Mouse (Mus musculus) adrenal gland, adult 10 weeks (tissue): ENCODE results near the gene Gm49337. TPM values are rescaled to one million over a fixed set of nuclear protein-coding genes. Genes with fewer than 3 reads are reported as not detected.

ENCODE experiments used
- polyA plus RNA-seq: library from polyadenylated mRNA; stranded (reverse); fragments of 350-450 nt; fragmentation: Illumina TruSeq; extraction: RNeasy Lipid Tissue Mini Kit (QIAGEN cat#74804); gene quantifications from one replicate; pipeline ENCODE4 v1.2.3, GENCODE M21; 2014; ENCODE audit warnings: low read depth, low replicate concordance

Gene Gm49337
- polyA plus RNA-seq: 6.3 TPM

GRCm38 (mm10) chr4:116173072-116173471, at the start of gene Gm49337, which contains the start of gene 1700042G07Rik:
Gene Gm49337 (plus strand): TSS chr4:116173384.
Gene 1700042G07Rik (plus strand): TSS chr4:116173372.

DNA sequence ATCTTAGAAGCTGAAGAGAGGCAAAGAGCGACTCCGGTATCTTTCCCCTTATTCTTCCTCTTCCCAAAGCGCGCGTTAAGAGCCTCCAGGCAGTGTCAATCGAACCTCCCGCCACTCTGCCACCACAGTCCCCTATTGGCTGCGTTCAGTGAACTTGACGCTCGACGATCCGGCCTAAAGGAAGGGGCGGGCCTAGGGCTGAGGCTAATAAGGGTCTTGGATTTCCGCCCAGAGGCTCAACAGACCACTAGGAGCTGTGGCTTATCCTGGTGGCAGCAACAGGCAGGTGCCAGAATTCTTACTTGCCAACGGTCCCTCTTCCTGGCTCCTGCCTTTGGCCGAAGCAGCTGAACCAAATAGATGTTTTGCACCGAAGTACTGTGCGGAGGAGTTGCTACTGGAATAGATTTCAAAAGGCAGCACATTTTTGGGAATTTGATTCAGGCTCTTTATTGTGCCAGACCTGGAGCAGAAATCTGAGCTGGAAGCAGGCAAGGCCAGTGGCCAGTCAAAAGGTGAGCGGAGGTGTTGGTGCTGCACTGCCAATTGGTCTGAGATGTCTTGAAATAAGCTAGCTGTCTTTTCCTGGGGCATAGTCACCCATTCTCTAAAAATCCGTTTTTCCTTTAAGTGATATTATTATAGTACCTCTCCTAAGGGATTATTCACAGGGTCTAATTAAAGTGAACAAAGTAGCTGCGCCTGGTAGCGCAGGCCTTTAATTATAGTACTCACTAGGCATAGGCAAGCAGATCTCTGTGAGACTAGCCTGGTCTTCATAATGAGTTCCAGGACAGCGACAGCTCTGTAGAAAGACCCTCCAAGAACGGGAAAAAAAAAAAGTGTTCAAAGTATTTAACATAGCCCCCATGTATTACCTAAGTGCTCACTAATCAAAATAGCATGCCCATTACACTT, 49.3 kb upstream of the Gm49337 start, which contains the start of the genes Rad54l and Pomgnt1:
Rad54l (minus strand) TSS at position 89 of the 918 bp plus-strand sequence.
Pomgnt1 (plus strand) TSS at position 239 of the 918 bp plus-strand sequence.

GRCm38 (mm10) chr4:116151238-116151637, 21.9 kb upstream of the Gm49337 start, which contains the start of gene Lurap1:
Gene Lurap1 (minus strand): TSS chr4:116151338.

DNA sequence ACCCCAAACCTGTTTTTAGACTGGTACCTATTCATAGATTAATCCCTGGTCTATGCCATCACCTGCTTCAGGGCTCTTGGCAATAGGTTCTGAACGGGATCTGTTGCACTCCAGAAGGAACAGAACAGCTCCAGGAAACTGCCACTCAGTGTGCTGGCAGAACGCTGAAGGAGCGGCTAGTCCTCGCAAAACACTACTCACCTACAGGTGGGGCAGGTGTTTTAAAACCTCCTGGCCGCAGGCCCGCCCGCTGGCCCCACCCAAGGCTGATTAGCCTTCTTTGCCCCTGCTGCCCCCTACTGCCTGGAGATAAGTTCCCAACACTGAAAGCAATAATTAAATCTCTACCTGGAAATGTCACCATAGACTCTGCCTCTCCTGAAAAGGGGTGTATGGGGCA, 5.8 kb upstream of the Gm49337 start, which contains the start of gene Tspan1:
Tspan1 (minus strand) TSS at position 198 of the 400 bp plus-strand sequence.

DNA sequence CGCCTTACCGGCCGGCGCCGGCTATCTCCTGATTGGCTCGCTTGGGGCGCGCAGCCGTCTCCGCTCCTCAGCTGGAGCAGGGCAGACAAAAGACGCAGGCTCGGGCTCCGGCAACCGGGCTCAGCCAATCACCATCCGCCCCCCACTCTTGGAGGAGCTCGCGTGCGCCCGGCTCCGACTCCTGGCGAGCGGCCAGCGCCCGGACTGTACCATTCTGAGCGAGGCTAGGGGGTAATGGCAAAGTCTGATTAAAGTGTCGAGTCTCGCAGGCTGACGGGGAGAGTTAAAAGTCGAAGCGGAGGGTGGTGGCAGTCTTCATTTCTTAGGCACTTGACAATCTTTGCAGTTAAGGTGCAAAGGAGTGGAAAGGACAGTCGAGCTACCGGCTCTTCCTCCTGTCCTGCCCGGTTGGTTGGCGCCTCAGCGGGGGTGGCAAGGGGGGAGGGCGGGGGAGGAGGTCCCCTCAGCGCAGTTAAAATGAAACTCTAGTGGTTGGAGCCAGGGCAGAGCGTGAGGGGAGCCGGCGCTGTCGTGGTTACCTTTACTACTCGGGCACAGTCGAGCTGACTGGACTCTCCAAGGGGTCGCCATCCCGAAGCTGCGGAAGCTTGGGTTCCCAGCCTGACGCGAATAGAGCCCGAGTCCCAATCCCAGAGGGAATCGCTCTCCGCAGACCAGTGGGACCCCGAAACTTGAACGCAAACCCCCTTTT, 48.1 kb downstream of the Gm49337 start, which contains the start of gene Pik3r3:
Pik3r3 (plus strand) TSS at position 479 of the 712 bp plus-strand sequence.

Other genes starting within 250 kb of the Gm49337 start
- not detected for gene Dmbx1, start 233.5 kb upstream of the Gm49337 start, polyA plus RNA-seq
- 0.52 TPM for gene Faah, start 155.5 kb upstream of the Gm49337 start, polyA plus RNA-seq
- gene Nsun4, start 119.5 kb upstream of the Gm49337 start, polyA plus RNA-seq: 18.1 TPM
- gene Uqcrh, start 98.3 kb upstream of the Gm49337 start, polyA plus RNA-seq: 287 TPM
- 6.2 TPM for gene Lrrc41, start 98.1 kb upstream of the Gm49337 start, polyA plus RNA-seq
- gene Rad54l, start 49.7 kb upstream of the Gm49337 start, polyA plus RNA-seq: 0.64 TPM
- 10.8 TPM for gene Pomgnt1, start 49.5 kb upstream of the Gm49337 start, polyA plus RNA-seq
- gene Lurap1, start 22.0 kb upstream of the Gm49337 start, polyA plus RNA-seq: 4.3 TPM
- not detected for gene Tspan1, start 5.8 kb upstream of the Gm49337 start, polyA plus RNA-seq
- not detected for gene 1700042G07Rik, start within 50 bp of the Gm49337 start, polyA plus RNA-seq
- gene Pik3r3, start 48.2 kb downstream of the Gm49337 start, polyA plus RNA-seq: 37.9 TPM